Mouse (Mus musculus) hindbrain, embryonic 12.5 days (tissue): Measurements from ENCODE around the gene Hadha. TPM values are rescaled to one million over a fixed set of nuclear protein-coding genes. Genes with fewer than 3 reads are reported as not detected.

Experiments
- ATAC-seq: fragments of 200-750 bp; cut with Nextera tagmentation; 2 replicates; pipeline ENCODE4 v1.8.0; 2017; ENCODE audit warnings: moderate TSS enrichment; ENCODE audit not compliant: low FRiP score
- H3K27ac ChIP-seq: fragments of 300-500 bp; sonication (generic); 2 replicates; pipeline ENCODE4 v1.5.1; 2016; ENCODE audit warnings: mild to moderate bottlenecking
- H3K27me3 ChIP-seq: fragments of 300-500 bp; sonication (generic); 2 replicates; pipeline ENCODE4 v1.6.1; 2016; ENCODE audit warnings: mild to moderate bottlenecking
- H3K36me3 ChIP-seq: fragments of 300-500 bp; sonication (generic); 2 replicates; pipeline ENCODE4 v1.6.1; 2016; ENCODE audit warnings: mild to moderate bottlenecking
- H3K4me1 ChIP-seq: fragments of 300-500 bp; sonication (generic); 2 replicates; pipeline ENCODE4 v1.6.1; 2016
- H3K4me2 ChIP-seq: fragments of 300-500 bp; sonication (generic); replicated peaks from 2 replicates; pipeline ENCODE4 v1.6.1; 2016; ENCODE audit warnings: mild to moderate bottlenecking
- H3K4me3 ChIP-seq: fragments of 300-500 bp; sonication (generic); 2 replicates; pipeline ENCODE4 v1.5.1; 2016; ENCODE audit warnings: mild to moderate bottlenecking
- H3K9ac ChIP-seq: fragments of 300-500 bp; sonication (generic); 2 replicates; pipeline ENCODE4 v1.6.1; 2016; ENCODE audit warnings: mild to moderate bottlenecking, moderate library complexity
- H3K9me3 ChIP-seq: fragments of 300-500 bp; sonication (generic); replicated peaks from 2 replicates; pipeline ENCODE4 v1.6.1; 2016; ENCODE audit warnings: mild to moderate bottlenecking
- WGBS: fragments of 180-500 bp; shearing (Covaris S2); methylation state at CpG from one replicate; pipeline ENCODE4 v1.1.7; 2016; 5-methylcytosine and 5-hydroxymethylcytosine counted together
- polyA plus RNA-seq: library from polyadenylated mRNA; unstranded; fragments of >200 nt; fragmentation: Nextera tagmentation; extraction: Ambion mirVana; gene quantifications from 2 replicates; pipeline ENCODE4 v1.2.1, GENCODE M21; 2016

Hadha gene
- polyA plus RNA-seq, 1 experiment from 2014 or later, result 106 TPM

- Histone ChIP-seq H3K4me3 (no peak overlapping the region), H3K4me1 (no peaks in the 10 kb centered on the region), H3K9ac (no peak overlapping the region), H3K4me2 (no peak overlapping the region), H3K27me3 (no peaks in the 10 kb centered on the region), H3K27ac (no peak overlapping the region), H3K36me3 (peaks cover 48% of the 10 kb centered on the region), H3K9me3 (no peaks in the 10 kb centered on the region)
- WGBS, result 84% methylated on average over 6 of the region's 6 CpGs
- no peak for ATAC-seq
Measured at GRCm38 (mm10) chr5:30146526-30146925, 8.4 kb downstream of the Hadha start.

DNA sequence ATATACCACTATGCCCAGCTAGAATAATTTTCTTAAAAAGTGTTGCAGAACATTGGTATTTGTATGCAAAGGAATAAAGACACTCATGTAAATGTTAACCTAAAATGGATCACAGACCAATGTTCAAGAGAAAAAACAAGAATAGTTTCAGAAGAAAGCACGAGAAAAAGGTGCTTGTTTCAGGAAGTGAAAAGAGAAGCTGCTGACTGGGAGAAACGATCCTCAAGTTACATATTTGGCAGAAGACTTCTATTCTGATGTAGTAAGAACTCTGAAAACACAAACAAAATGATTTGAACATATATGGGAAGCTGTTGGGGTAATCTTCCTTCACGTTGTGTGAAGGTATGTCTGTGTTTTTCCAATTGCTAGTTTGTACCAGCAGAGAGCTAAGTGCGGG is 16.8 kb downstream of the Hadha start:
- 94% methylated on average over 4 of the region's 4 CpGs for WGBS
- H3K4me2 ChIP-seq, result no peak overlapping the region
- H3K4me3 ChIP-seq, result no peak overlapping the region
- no peaks in the 10 kb centered on the region for H3K4me1 ChIP-seq
- H3K9me3 ChIP-seq, result no peaks in the 10 kb centered on the region
- H3K9ac ChIP-seq, result no peak overlapping the region
- H3K36me3 ChIP-seq, result peaks cover 80% of the 10 kb centered on the region
- ATAC-seq, result no peak
- no peaks in the 10 kb centered on the region for H3K27me3 ChIP-seq
- no peak overlapping the region for H3K27ac ChIP-seq

DNA sequence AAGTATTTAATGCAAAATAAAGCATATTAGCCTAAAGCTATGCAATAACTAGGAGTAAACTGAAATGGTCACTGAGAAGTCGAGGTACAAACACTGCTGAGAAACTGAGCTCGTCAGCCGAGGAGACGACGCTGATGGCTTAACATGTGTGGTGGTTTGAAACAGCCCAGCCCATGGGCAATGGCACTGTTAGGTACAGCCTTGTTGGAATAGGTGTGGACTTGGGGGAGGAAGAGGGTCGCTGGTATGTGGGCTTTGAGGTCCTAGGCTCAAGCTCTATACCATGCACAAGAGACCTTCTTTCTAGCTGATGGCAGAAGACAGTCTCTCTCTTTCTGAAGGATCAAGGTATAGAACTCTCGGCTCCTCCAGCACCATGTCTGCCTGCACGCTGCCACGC is 17.7 kb downstream of the Hadha start:
- Histone ChIP-seq H3K9ac (no peak overlapping the region), H3K36me3 (peaks cover 78% of the 10 kb centered on the region), H3K27ac (no peak overlapping the region), H3K4me2 (no peak overlapping the region), H3K4me3 (no peak overlapping the region), H3K27me3 (no peaks in the 10 kb centered on the region), H3K9me3 (no peaks in the 10 kb centered on the region), H3K4me1 (no peaks in the 10 kb centered on the region)
- 89% methylated on average over 9 of the region's 9 CpGs for WGBS
- no peak for ATAC-seq

DNA sequence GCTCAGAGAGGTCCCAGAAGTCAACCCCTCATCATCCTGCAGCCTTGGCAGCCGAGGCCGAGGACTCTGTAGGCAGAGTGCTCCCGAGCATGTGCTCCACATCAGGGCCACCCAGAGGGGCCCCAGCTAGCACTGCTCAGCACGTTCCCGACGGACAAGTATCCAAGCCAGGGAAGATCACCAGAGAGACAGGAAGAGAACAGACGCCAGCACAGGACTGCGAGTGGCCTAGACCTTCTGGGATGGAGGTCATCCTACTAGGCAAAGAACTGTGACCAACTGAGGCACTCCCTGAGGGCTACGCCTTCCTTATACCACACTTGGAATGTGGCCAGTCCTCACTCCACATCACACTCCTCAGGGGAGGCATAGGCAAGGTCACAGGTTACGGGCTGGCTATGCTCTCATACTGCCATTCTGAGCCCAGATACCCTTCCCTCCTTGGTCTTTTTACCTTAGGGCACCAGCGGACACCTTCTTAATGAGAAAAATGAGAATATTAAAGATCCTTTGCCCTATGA is 19.2 kb downstream of the Hadha start:
- 95% methylated on average over 11 of the region's 11 CpGs for WGBS
- ATAC-seq, result no peak

GRCm38 (mm10) chr5:30132173-30132572 is 22.8 kb downstream of the Hadha start:
- Histone ChIP-seq H3K9ac (no peak overlapping the region), H3K4me2 (no peak overlapping the region), H3K9me3 (no peaks in the 10 kb centered on the region), H3K4me1 (no peaks in the 10 kb centered on the region), H3K27me3 (no peaks in the 10 kb centered on the region), H3K36me3 (peaks cover 71% of the 10 kb centered on the region), H3K27ac (no peak overlapping the region), H3K4me3 (no peak overlapping the region)
- ATAC-seq, result no peak
- 98% methylated on average over 2 of the region's 2 CpGs for WGBS

More for the DNA sequence above, 19.2 kb downstream of the Hadha start:
- no peaks in the 10 kb centered on the region for H3K27me3 ChIP-seq
- no peak overlapping the region for H3K4me2 ChIP-seq
- H3K9ac ChIP-seq, result no peak overlapping the region
- H3K36me3 ChIP-seq, result peaks cover 73% of the 10 kb centered on the region
- H3K27ac ChIP-seq, result no peak overlapping the region
- H3K4me3 ChIP-seq, result no peak overlapping the region
- H3K9me3 ChIP-seq, result no peaks in the 10 kb centered on the region
- no peaks in the 10 kb centered on the region for H3K4me1 ChIP-seq

GRCm38 (mm10) chr5:30131246-30131645 is 23.7 kb downstream of the Hadha start:
- H3K4me1 ChIP-seq, result no peaks in the 10 kb centered on the region
- no peaks in the 10 kb centered on the region for H3K9me3 ChIP-seq
- no peak for ATAC-seq
- no peak overlapping the region for H3K4me3 ChIP-seq
- no peak overlapping the region for H3K9ac ChIP-seq
- 94% methylated on average over 4 of the region's 4 CpGs for WGBS
- H3K27me3 ChIP-seq, result no peaks in the 10 kb centered on the region
- H3K36me3 ChIP-seq, result peaks cover 78% of the 10 kb centered on the region
- no peak overlapping the region for H3K27ac ChIP-seq
- no peak overlapping the region for H3K4me2 ChIP-seq

DNA sequence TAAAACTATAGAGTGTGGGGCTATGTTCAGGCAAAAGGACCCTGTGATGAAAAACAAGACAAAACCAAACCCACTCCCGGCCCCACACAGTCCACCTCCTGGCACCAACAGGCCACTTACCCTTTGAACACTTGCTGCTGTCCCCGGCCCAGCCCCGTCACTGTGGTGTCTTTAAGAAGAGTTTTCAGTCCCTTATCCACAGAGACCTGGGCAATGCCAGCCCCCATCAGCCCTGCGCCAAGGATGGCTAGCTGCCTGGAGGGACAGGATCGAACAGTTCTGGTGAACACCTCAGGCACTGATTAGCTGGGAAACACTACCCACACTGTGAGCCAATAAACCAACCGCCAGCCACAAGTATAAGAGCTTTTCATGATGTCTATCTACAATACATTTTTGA is 26.3 kb downstream of the Hadha start:
- ATAC-seq, result no peak
- no peaks in the 10 kb centered on the region for H3K9me3 ChIP-seq
- H3K36me3 ChIP-seq, result peaks cover 81% of the 10 kb centered on the region
- H3K4me3 ChIP-seq, result no peak overlapping the region
- 94% methylated on average over 6 of the region's 6 CpGs for WGBS
- H3K4me1 ChIP-seq, result no peaks in the 10 kb centered on the region
- no peak overlapping the region for H3K27ac ChIP-seq
- no peak overlapping the region for H3K4me2 ChIP-seq
- no peak overlapping the region for H3K9ac ChIP-seq
- H3K27me3 ChIP-seq, result no peaks in the 10 kb centered on the region

DNA sequence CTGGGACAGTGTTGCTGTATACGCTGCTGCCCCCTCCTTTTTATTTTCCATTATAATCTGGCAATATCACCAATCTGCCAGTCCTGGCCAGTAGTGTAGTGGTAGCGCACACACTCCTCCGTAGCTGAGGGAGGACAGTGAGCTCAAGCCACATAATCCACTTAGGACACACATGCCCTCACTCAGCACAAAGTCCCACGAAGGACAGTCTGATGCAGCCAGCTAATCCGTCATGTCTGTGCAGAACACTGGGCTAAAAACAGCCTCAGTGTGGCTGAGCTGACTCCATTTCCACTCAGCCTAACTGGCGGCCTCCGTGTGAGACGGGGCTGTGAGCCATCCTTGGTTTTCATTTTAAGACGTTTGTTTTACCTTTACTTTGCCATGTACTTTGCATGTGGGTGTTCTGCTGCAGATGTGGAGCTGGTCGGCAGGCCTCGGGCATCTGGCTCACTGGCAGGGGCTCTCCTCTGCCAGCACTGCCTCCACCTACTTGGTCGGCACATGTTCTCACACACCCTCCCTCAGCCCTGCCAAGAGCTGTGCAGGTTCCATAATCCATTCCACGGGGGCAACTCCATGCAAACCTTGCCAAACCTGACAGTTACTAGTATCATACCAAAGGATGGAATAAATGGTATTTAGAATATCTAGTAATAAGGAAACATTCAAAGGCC is 26.9 kb downstream of the Hadha start:
- Histone ChIP-seq H3K4me2 (no peak overlapping the region), H3K4me1 (no peaks in the 10 kb centered on the region), H3K27me3 (no peaks in the 10 kb centered on the region), H3K27ac (no peak overlapping the region), H3K9ac (no peak overlapping the region), H3K9me3 (no peaks in the 10 kb centered on the region), H3K4me3 (no peak overlapping the region), H3K36me3 (peaks cover 81% of the 10 kb centered on the region)
- WGBS, result 93% methylated on average over 13 of the region's 13 CpGs
- no peak for ATAC-seq

DNA sequence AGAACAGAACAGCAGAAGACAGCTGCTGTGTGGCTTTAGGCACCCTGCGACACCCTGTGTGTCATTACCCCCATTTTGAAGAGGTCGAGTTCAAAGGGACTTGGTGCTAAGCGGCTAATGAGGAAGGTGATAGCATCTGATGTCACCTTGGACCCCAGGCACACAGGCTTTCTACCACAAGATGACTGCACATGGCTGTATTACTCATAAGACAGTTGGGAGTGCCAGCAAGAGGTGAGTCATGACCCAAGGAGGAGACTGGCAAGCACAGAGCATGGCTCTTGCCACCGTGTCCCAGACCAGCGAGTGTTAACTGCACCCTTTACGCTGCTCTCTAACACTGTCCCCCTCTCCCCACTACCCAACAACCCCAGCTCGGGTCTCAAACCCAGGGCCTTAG is 28.2 kb downstream of the Hadha start:
- Histone ChIP-seq H3K27me3 (no peaks in the 10 kb centered on the region), H3K36me3 (peaks cover 87% of the 10 kb centered on the region), H3K9ac (no peak overlapping the region), H3K4me3 (no peak overlapping the region), H3K4me1 (no peaks in the 10 kb centered on the region), H3K4me2 (no peak overlapping the region), H3K27ac (no peak overlapping the region), H3K9me3 (no peaks in the 10 kb centered on the region)
- ATAC-seq, result no peak
- 92% methylated on average over 7 of the region's 7 CpGs for WGBS

DNA sequence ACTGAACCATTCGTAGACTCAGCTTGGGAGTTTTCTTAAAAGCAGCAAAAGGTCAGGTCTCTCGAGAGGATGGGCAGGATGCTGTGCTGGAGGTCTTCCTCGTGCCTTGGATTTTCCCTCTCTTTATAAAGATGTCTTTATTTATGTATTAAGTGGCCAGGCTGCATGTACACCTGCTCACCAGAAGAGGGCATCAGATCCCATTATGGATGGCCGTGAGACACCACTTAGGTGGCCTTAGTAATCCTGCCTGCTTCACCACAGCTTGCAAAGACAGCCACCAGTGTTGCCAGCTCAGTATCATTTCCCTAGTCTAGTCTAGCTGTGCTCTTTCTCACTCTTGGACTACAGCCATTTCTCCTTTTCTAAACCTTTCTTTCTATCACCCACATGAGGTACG is 29.4 kb downstream of the Hadha start:
- Histone ChIP-seq H3K4me3 (no peak overlapping the region), H3K9me3 (no peaks in the 10 kb centered on the region), H3K4me2 (no peak overlapping the region), H3K4me1 (no peaks in the 10 kb centered on the region), H3K27ac (no peak overlapping the region), H3K9ac (no peak overlapping the region), H3K36me3 (peaks cover 92% of the 10 kb centered on the region), H3K27me3 (no peaks in the 10 kb centered on the region)
- no peak; the same call in 1 of the 2 replicates for ATAC-seq
- 43% methylated on average over 5 of the region's 5 CpGs for WGBS

GRCm38 (mm10) chr5:30122481-30122880 is 32.5 kb downstream of the Hadha start:
- Histone ChIP-seq H3K27me3 (no peaks in the 10 kb centered on the region), H3K4me3 (no peak overlapping the region), H3K36me3 (peaks cover 95% of the 10 kb centered on the region), H3K4me1 (no peaks in the 10 kb centered on the region), H3K27ac (no peak overlapping the region), H3K9ac (no peak overlapping the region), H3K9me3 (no peaks in the 10 kb centered on the region), H3K4me2 (no peak overlapping the region)
- 91% methylated on average over 6 of the region's 6 CpGs for WGBS
- no peak for ATAC-seq

DNA sequence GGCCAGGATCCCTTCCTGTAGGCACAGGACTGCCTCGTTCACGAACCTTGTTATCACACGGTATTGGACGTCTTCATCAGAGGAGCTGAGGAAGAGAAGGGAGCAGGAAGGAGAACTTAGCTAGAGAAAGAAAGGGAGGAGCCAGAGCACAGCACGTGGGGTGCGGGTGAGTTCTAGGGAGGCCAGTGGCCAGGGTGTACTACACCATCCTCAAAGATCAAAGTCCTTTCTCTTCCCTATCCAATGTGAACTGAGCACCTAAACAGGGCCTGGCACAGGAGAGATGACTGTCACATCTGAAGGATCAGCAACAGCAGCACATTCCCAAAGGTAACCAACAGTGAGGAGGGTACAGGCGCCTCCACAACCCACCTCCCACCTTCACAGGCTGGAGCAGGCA is 34.9 kb downstream of the Hadha start:
- Histone ChIP-seq H3K27me3 (no peaks in the 10 kb centered on the region), H3K27ac (no peak overlapping the region), H3K36me3 (peaks cover 93% of the 10 kb centered on the region), H3K9ac (no peak overlapping the region), H3K4me1 (no peaks in the 10 kb centered on the region), H3K4me3 (no peak overlapping the region), H3K4me2 (no peak overlapping the region), H3K9me3 (no peaks in the 10 kb centered on the region)
- ATAC-seq, result no peak
- WGBS, result 86% methylated on average over 7 of the region's 7 CpGs

DNA sequence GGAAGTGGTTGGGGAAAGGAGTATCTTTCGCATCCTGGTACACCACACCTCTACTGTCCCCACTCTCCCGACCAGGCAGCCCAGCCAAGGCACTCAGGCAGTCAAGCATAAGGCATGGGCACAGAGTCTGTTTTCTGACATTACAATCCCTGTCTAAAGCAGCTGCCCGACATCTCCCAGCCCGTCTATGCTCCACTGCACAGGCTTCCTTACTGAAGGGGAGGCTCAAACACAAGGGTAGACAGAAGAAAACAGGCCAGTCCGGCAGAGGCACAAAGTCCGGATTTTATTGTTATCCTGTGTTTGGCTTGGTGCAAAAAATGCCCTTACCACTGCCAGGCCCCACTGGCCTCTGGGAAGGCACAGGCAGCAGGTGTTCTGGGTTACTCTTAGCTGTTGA is 35.8 kb downstream of the Hadha start:
- no peak overlapping the region for H3K9ac ChIP-seq
- H3K27ac ChIP-seq, result no peak overlapping the region
- H3K27me3 ChIP-seq, result peaks cover 9% of the 10 kb centered on the region
- H3K4me3 ChIP-seq, result no peak overlapping the region
- WGBS, result 92% methylated on average over 6 of the region's 6 CpGs
- ATAC-seq, result no peak
- H3K9me3 ChIP-seq, result no peaks in the 10 kb centered on the region
- H3K36me3 ChIP-seq, result peaks cover 85% of the 10 kb centered on the region
- no peak overlapping the region for H3K4me2 ChIP-seq
- H3K4me1 ChIP-seq, result peaks cover 8% of the 10 kb centered on the region
